Mouse (Mus musculus) kidney, postnatal 36 days (tissue): ENCODE data around the gene Atxn7l1.

Source experiments
- DNase-seq, 2 experiments: peaks; one replicate each; pipeline ENCODE4 v3.0.0; 2021 to 2022; ENCODE audit warnings: mixed read lengths in 2 of 2

Gene Atxn7l1

GRCm38 (mm10) chr12:33235771-33236323, 88.4 kb downstream of the Atxn7l1 start:
- DNase-seq: peak; percentile 21 to 30

GRCm38 (mm10) chr12:33236344-33237049, 89.0 kb downstream of the Atxn7l1 start:
- peak in 1 of 2 experiments; percentile 30 for DNase-seq

GRCm38 (mm10) chr12:33237108-33237507, 89.6 kb downstream of the Atxn7l1 start:
- DNase-seq: no peak

GRCm38 (mm10) chr12:33242679-33243078, 95.2 kb downstream of the Atxn7l1 start:
- no peak for DNase-seq

- no peak for DNase-seq
Measured at GRCm38 (mm10) chr12:33244132-33244875, 96.8 kb downstream of the Atxn7l1 start.

- peak; percentile 60 to 61 for DNase-seq
Measured at GRCm38 (mm10) chr12:33245455-33245854, 98.0 kb downstream of the Atxn7l1 start.

- peak; percentile 9 to 12 for DNase-seq
Measured at GRCm38 (mm10) chr12:33246878-33247277, 99.4 kb downstream of the Atxn7l1 start.

- DNase-seq: no peak
Measured at GRCm38 (mm10) chr12:33250197-33250596, 102.7 kb downstream of the Atxn7l1 start.

- no peak for DNase-seq
Measured at GRCm38 (mm10) chr12:33251399-33251798, 103.9 kb downstream of the Atxn7l1 start.

- no peak for DNase-seq
Measured at GRCm38 (mm10) chr12:33252621-33253020, 105.1 kb downstream of the Atxn7l1 start.

- DNase-seq: no peak
Measured at GRCm38 (mm10) chr12:33253206-33253605, 105.7 kb downstream of the Atxn7l1 start.

- DNase-seq: no peak
Measured at GRCm38 (mm10) chr12:33255256-33255655, 107.8 kb downstream of the Atxn7l1 start.

- DNase-seq: no peak
Measured at GRCm38 (mm10) chr12:33256426-33256825, 108.9 kb downstream of the Atxn7l1 start.

- no peak for DNase-seq
Measured at GRCm38 (mm10) chr12:33258995-33259529, 111.6 kb downstream of the Atxn7l1 start.

GRCm38 (mm10) chr12:33260575-33260974, 113.1 kb downstream of the Atxn7l1 start:
- DNase-seq: no peak

- DNase-seq: no peak
Measured at GRCm38 (mm10) chr12:33265877-33266276, 118.4 kb downstream of the Atxn7l1 start.

GRCm38 (mm10) chr12:33267965-33268364, 120.5 kb downstream of the Atxn7l1 start:
- no peak for DNase-seq

- DNase-seq: peak; percentile 41 to 76
Measured at GRCm38 (mm10) chr12:33269743-33270142, 122.2 kb downstream of the Atxn7l1 start.

- DNase-seq: no peak
Measured at GRCm38 (mm10) chr12:33271865-33272264, 124.4 kb downstream of the Atxn7l1 start.

GRCm38 (mm10) chr12:33272441-33272840, 124.9 kb downstream of the Atxn7l1 start:
- DNase-seq: no peak

GRCm38 (mm10) chr12:33273147-33273546, 125.7 kb downstream of the Atxn7l1 start:
- no peak for DNase-seq

GRCm38 (mm10) chr12:33273668-33274067, 126.2 kb downstream of the Atxn7l1 start:
- DNase-seq: no peak

- DNase-seq: no peak
Measured at GRCm38 (mm10) chr12:33276028-33276427, 128.5 kb downstream of the Atxn7l1 start.

- DNase-seq: no peak
Measured at GRCm38 (mm10) chr12:33277427-33277826, 129.9 kb downstream of the Atxn7l1 start.
